Mouse (Mus musculus) thymus, postnatal 10 days (tissue): ENCODE data around the gene Tra2b.
"Not testable (repeated sequence)": the region's sequence is repeated elsewhere in the genome, so short reads cannot be mapped to it uniquely, and the experiment has no call there.

Experiments used
- DNase-seq, 2 experiments: peaks; one replicate each; pipeline ENCODE4 v3.0.0; 2021; ENCODE audit warnings: low spot score in 2 of 2

Tra2b gene

GRCm38 (mm10) chr16:22242239-22242866 lies 23.5 kb downstream of the Tra2b start:
- no peak for DNase-seq

GRCm38 (mm10) chr16:22241376-22242238 lies 24.2 kb downstream of the Tra2b start:
- no peak for DNase-seq

- DNase-seq: no peak
Measured at GRCm38 (mm10) chr16:22240856-22241255, 24.9 kb downstream of the Tra2b start.

GRCm38 (mm10) chr16:22239978-22240377 lies 25.8 kb downstream of the Tra2b start:
- no peak for DNase-seq

GRCm38 (mm10) chr16:22238928-22239620 lies 26.7 kb downstream of the Tra2b start:
- DNase-seq: no peak

GRCm38 (mm10) chr16:22238402-22238801 lies 27.4 kb downstream of the Tra2b start:
- not testable (repeated sequence) for DNase-seq

- DNase-seq: no peak
Measured at GRCm38 (mm10) chr16:22236814-22237213, 29.0 kb downstream of the Tra2b start.

GRCm38 (mm10) chr16:22234535-22234934 lies 31.3 kb downstream of the Tra2b start:
- DNase-seq: no peak

- DNase-seq: not testable (repeated sequence)
Measured at GRCm38 (mm10) chr16:22230276-22230675, 35.5 kb downstream of the Tra2b start.

- DNase-seq: no peak
Measured at GRCm38 (mm10) chr16:22203501-22203900, 62.3 kb downstream of the Tra2b start.

GRCm38 (mm10) chr16:22201858-22202257 lies 63.9 kb downstream of the Tra2b start:
- DNase-seq: no peak

GRCm38 (mm10) chr16:22200476-22200875 lies 65.3 kb downstream of the Tra2b start:
- DNase-seq: no peak
